Mouse (Mus musculus) stomach, postnatal 0 days (tissue): ENCODE measurements around the gene Vav3. TPM values are rescaled to one million over a fixed set of nuclear protein-coding genes. Genes with fewer than 3 reads are reported as not detected.
A peak's percentile ranks its signal among the peaks of the same experiment; 100 is the strongest.

Experiments used
- ATAC-seq: fragments of 200-750 bp; cut with Nextera tagmentation; 2 replicates; pipeline ENCODE4 v1.8.0; 2017; ENCODE audit not compliant: low FRiP score, low TSS enrichment
- DNase-seq: peaks from one replicate; pipeline ENCODE4 v3.0.0-alpha.2; 2016; ENCODE audit warnings: low spot score
- H3K27ac ChIP-seq: fragments of 300-500 bp; sonication (generic); replicated peaks from 2 replicates; pipeline ENCODE4 v1.5.1; 2014; ENCODE audit warnings: mild to moderate bottlenecking, control low read depth
- H3K27me3 ChIP-seq: fragments of 300-500 bp; sonication (generic); 2 replicates; pipeline ENCODE4 v1.6.1; 2014; ENCODE audit warnings: low read length; ENCODE audit not compliant: control insufficient read depth, insufficient read depth
- H3K36me3 ChIP-seq: fragments of 300-500 bp; sonication (generic); 2 replicates; pipeline ENCODE4 v1.6.1; 2014; ENCODE audit warnings: low read length, mixed read lengths; ENCODE audit not compliant: control insufficient read depth, insufficient read depth
- H3K4me1 ChIP-seq: fragments of 300-500 bp; sonication (generic); replicated peaks from 2 replicates; pipeline ENCODE4 v1.6.1; 2014; ENCODE audit warnings: antibody characterized with exemption; ENCODE audit not compliant: control insufficient read depth, insufficient read depth
- H3K4me2 ChIP-seq: fragments of 300-500 bp; sonication (generic); replicated peaks from 2 replicates; pipeline ENCODE4 v1.6.1; 2014; ENCODE audit warnings: low read depth, mild to moderate bottlenecking, control low read depth, moderate library complexity
- H3K4me3 ChIP-seq: fragments of 300-500 bp; sonication (generic); 2 replicates; pipeline ENCODE4 v1.5.1; 2014; ENCODE audit warnings: low read depth, low read length, control low read depth
- H3K9ac ChIP-seq: fragments of 300-500 bp; sonication (generic); 2 replicates; pipeline ENCODE4 v1.6.1; 2014; ENCODE audit warnings: mild to moderate bottlenecking, low read length, control low read depth, mixed read lengths
- H3K9me3 ChIP-seq: fragments of 300-500 bp; sonication (generic); 2 replicates; pipeline ENCODE4 v1.6.1; 2016; ENCODE audit warnings: low read length; ENCODE audit not compliant: control insufficient read depth
- CTCF ChIP-seq: IDR thresholded peaks from 2 replicates; pipeline ENCODE4 v1.5.1; 2016; ENCODE audit warnings: antibody characterized with exemption, low read depth, mild to moderate bottlenecking, moderate library complexity
- EP300 ChIP-seq: optimal IDR thresholded peaks from 2 replicates; pipeline ENCODE3; 2016; ENCODE audit warnings: antibody characterized with exemption
- WGBS: fragments of 180-500 bp; shearing (Covaris S2); extraction: QIAGEN DNeasy Blood & Tissue Kit; methylation state at CpG from one replicate; pipeline ENCODE4 v1.1.7; 2014; 5-methylcytosine and 5-hydroxymethylcytosine counted together
- polyA plus RNA-seq: library from polyadenylated mRNA; unstranded; fragments of >200 nt; fragmentation: Nextera tagmentation; extraction: Ambion mirVana; gene quantifications from 2 replicates; pipeline ENCODE4 v1.2.1, GENCODE M21; 2015

The Vav3 gene
- polyA plus RNA-seq, 1 experiment from 2014 or later: 20.2 TPM

GRCm38 (mm10) chr3:109368383-109369289 is 28.2 kb downstream of the Vav3 start:
- Histone ChIP-seq H3K9me3 (no peaks in the 10 kb centered on the region), H3K27me3 (no peaks in the 10 kb centered on the region), H3K9ac (no peak overlapping the region), H3K4me3 (no peak overlapping the region), H3K4me1 (no peaks in the 10 kb centered on the region), H3K36me3 (no peaks in the 10 kb centered on the region), H3K27ac (no peak overlapping the region; the same call in 1 of the 2 replicates), H3K4me2 (no peak overlapping the region)
- TF ChIP-seq EP300 (peak; percentile 69), CTCF (no peak)
- peak; percentile 47; the same call in 1 of the 2 replicates for ATAC-seq
- 55% methylated on average over 9 of the region's 9 CpGs for WGBS
- DNase-seq: no peak

- no peak for DNase-seq
- Histone ChIP-seq H3K36me3 (no peaks in the 10 kb centered on the region), H3K4me2 (no peak overlapping the region), H3K4me1 (no peaks in the 10 kb centered on the region), H3K9me3 (no peaks in the 10 kb centered on the region), H3K4me3 (no peak overlapping the region), H3K27ac (no peak overlapping the region), H3K27me3 (no peaks in the 10 kb centered on the region), H3K9ac (no peak overlapping the region)
- TF ChIP-seq CTCF (no peak), EP300 (no peak)
- no peak for ATAC-seq
- WGBS: no CpG with 5 or more reads among the region's 1 CpGs
These were observed 31.1 kb downstream of the Vav3 start for GRCm38 (mm10) chr3:109371576-109371975.

GRCm38 (mm10) chr3:109372678-109373077 is 32.2 kb downstream of the Vav3 start:
- H3K4me2 ChIP-seq: no peak overlapping the region
- no peak overlapping the region for H3K9ac ChIP-seq
- H3K4me3 ChIP-seq: no peak overlapping the region
- no peak for DNase-seq
- no peaks in the 10 kb centered on the region for H3K36me3 ChIP-seq
- H3K4me1 ChIP-seq: no peaks in the 10 kb centered on the region
- no peak overlapping the region for H3K27ac ChIP-seq
- TF ChIP-seq EP300: no peak
- no peak for TF ChIP-seq CTCF
- WGBS: 78% methylated on average over 4 of the region's 4 CpGs
- H3K27me3 ChIP-seq: no peaks in the 10 kb centered on the region
- ATAC-seq: no peak
- H3K9me3 ChIP-seq: no peaks in the 10 kb centered on the region

GRCm38 (mm10) chr3:109378278-109378677 is 37.8 kb downstream of the Vav3 start:
- Histone ChIP-seq H3K4me3 (no peak overlapping the region), H3K27ac (no peak overlapping the region), H3K36me3 (no peaks in the 10 kb centered on the region), H3K4me2 (no peak overlapping the region), H3K9me3 (no peaks in the 10 kb centered on the region), H3K27me3 (no peaks in the 10 kb centered on the region), H3K4me1 (no peaks in the 10 kb centered on the region), H3K9ac (no peak overlapping the region)
- ATAC-seq: no peak
- DNase-seq: no peak
- TF ChIP-seq EP300: no peak
- no peak for TF ChIP-seq CTCF
- 73% methylated on average over 4 of the region's 4 CpGs for WGBS

GRCm38 (mm10) chr3:109378684-109379083 is 38.2 kb downstream of the Vav3 start:
- no peak overlapping the region for H3K27ac ChIP-seq
- no peaks in the 10 kb centered on the region for H3K36me3 ChIP-seq
- H3K9me3 ChIP-seq: no peaks in the 10 kb centered on the region
- H3K27me3 ChIP-seq: no peaks in the 10 kb centered on the region
- H3K4me1 ChIP-seq: no peaks in the 10 kb centered on the region
- no peak overlapping the region for H3K4me3 ChIP-seq
- TF ChIP-seq CTCF: no peak
- ATAC-seq (no peak), DNase-seq (no peak)
- no peak overlapping the region for H3K9ac ChIP-seq
- H3K4me2 ChIP-seq: no peak overlapping the region
- WGBS: 74% methylated on average over 6 of the region's 6 CpGs

GRCm38 (mm10) chr3:109388730-109389129 is 48.3 kb downstream of the Vav3 start:
- 75% methylated on average over 10 of the region's 10 CpGs for WGBS
- DNase-seq (no peak), ATAC-seq (no peak)
- Histone ChIP-seq H3K27me3 (no peaks in the 10 kb centered on the region), H3K4me2 (no peak overlapping the region), H3K4me1 (no peaks in the 10 kb centered on the region), H3K27ac (no peak overlapping the region), H3K9ac (no peak overlapping the region), H3K9me3 (no peaks in the 10 kb centered on the region), H3K36me3 (no peaks in the 10 kb centered on the region), H3K4me3 (no peak overlapping the region)
- TF ChIP-seq EP300: no peak
- no peak for TF ChIP-seq CTCF
